Mouse (Mus musculus) kidney, adult 2 months (tissue): ENCODE results near the gene Mbd3.

Source experiments
- CTCF ChIP-seq: fragments of 200-500 bp; conservative IDR thresholded peaks from 2 replicates; pipeline ENCODE4 v1.5.1; 2011; ENCODE audit warnings: low read depth, mild to moderate bottlenecking, control low read depth, low read length, moderate library complexity, mixed read lengths; ENCODE audit not compliant: insufficient read depth, insufficient read length
- POLR2A ChIP-seq: fragments of 200-500 bp; IDR thresholded peaks from one replicate; pipeline ENCODE4 v1.6.1; 2011; ENCODE audit warnings: low read depth, low read length, control low read depth

- no peak for TF ChIP-seq POLR2A
- TF ChIP-seq CTCF: no peak
Observed at GRCm38 (mm10) chr10:80356001-80356682, 43.2 kb downstream of the Mbd3 start, which contains the start of gene Plk5.
